ENCODE assay signal across 9 mouse cellular contexts in genomic region chr15:98977759-98978408, GRCm38 (mm10). TPM values are rescaled to one million over a fixed set of nuclear protein-coding genes. Genes with fewer than 3 reads are reported as not detected.
DNase-seq lines count a peak whose midpoint lies in the region; ATAC-seq lines count a peak whose summit lies in the region.
"Had no signal": no experiment of that assay in that cellular context is flagged by ENCODE, and none has a peak within 500 bp of the region (broad histone marks: within the 10 kb centered on the region; RNA-seq: fewer than 3 reads in every experiment).

No protein-coding gene starts in this region.

- ATAC-seq in neural tube, embryonic 11.5 days (ENCODE audit: insufficient read depth, low FRiP score, low TSS enrichment) = no peak
- no peak for ATAC-seq in embryonic facial prominence, embryonic 11.5 days (replicated peaks; ENCODE audit: insufficient number of reproducible peaks, low FRiP score, low TSS enrichment, low read depth)
- no peak for ATAC-seq in heart, embryonic 12.5 days (ENCODE audit: insufficient number of reproducible peaks, low FRiP score)
- ATAC-seq in kidney, embryonic 16.5 days (ENCODE audit: low FRiP score, low TSS enrichment) = peak; percentile 39; the same call in 1 of the 2 replicates
- ATAC-seq in midbrain, embryonic 12.5 days (ENCODE audit: low FRiP score, low read depth) = peak; percentile 70

- H3K27ac ChIP-seq in neural tube, embryonic 11.5 days (ENCODE audit: low read depth, low read length) = peak overlapping the region; percentile 64; the same call in 1 of the 2 replicates
- peak overlapping the region; percentile 44; the same call in 1 of the 2 replicates for H3K27ac ChIP-seq in embryonic facial prominence, embryonic 11.5 days (replicated peaks; ENCODE audit: low read depth, low read length)
- peak overlapping the region; percentile 45; the same call in 1 of the 2 replicates for H3K27ac ChIP-seq in heart, embryonic 12.5 days (ENCODE audit: poor library complexity, severe bottlenecking)
- H3K27ac ChIP-seq in kidney, embryonic 16.5 days (ENCODE audit: low read length) = peak overlapping the region; percentile 60
- peak overlapping the region; percentile 91 for H3K27ac ChIP-seq in midbrain, embryonic 12.5 days (replicated peaks)
- H3K27ac ChIP-seq: liver, embryonic 15.5 days had no signal

- no peaks in the 10 kb centered on the region for H3K36me3 ChIP-seq in neural tube, embryonic 11.5 days (ENCODE audit: control insufficient read depth, insufficient read depth, low read length)
- H3K36me3 ChIP-seq in embryonic facial prominence, embryonic 11.5 days (replicated peaks; ENCODE audit: control insufficient read depth, insufficient read depth, low read depth, low read length) = no peaks in the 10 kb centered on the region
- H3K36me3 ChIP-seq in heart, embryonic 12.5 days = no peaks in the 10 kb centered on the region
- H3K36me3 ChIP-seq in kidney, embryonic 16.5 days (ENCODE audit: insufficient read depth, low read length) = no peaks in the 10 kb centered on the region
- H3K36me3 ChIP-seq in midbrain, embryonic 12.5 days = no peaks in the 10 kb centered on the region
- H3K36me3 ChIP-seq: liver, embryonic 15.5 days had no signal

- H3K27me3 ChIP-seq in neural tube, embryonic 11.5 days (ENCODE audit: control insufficient read depth, insufficient read depth, low read length) = no peaks in the 10 kb centered on the region
- no peaks in the 10 kb centered on the region for H3K27me3 ChIP-seq in embryonic facial prominence, embryonic 11.5 days (ENCODE audit: control insufficient read depth, insufficient read depth, low read length)
- no peaks in the 10 kb centered on the region for H3K27me3 ChIP-seq in heart, embryonic 12.5 days (replicated peaks)
- H3K27me3 ChIP-seq in kidney, embryonic 16.5 days (ENCODE audit: insufficient read depth, low read length) = no peaks in the 10 kb centered on the region
- H3K27me3 ChIP-seq in midbrain, embryonic 12.5 days = no peaks in the 10 kb centered on the region

- H3K4me1 ChIP-seq in neural tube, embryonic 11.5 days (ENCODE audit: control insufficient read depth, insufficient read depth, low read length) = peaks cover 28% of the 10 kb centered on the region
- peaks cover 7% of the 10 kb centered on the region for H3K4me1 ChIP-seq in embryonic facial prominence, embryonic 11.5 days (ENCODE audit: control insufficient read depth, insufficient read depth, low read length)
- peaks cover 25% of the 10 kb centered on the region for H3K4me1 ChIP-seq in heart, embryonic 12.5 days (replicated peaks)
- peaks cover 25% of the 10 kb centered on the region for H3K4me1 ChIP-seq in kidney, embryonic 16.5 days (ENCODE audit: insufficient read depth, low read length)
- peaks cover 48% of the 10 kb centered on the region for H3K4me1 ChIP-seq in midbrain, embryonic 12.5 days
- H3K4me1 ChIP-seq: liver, embryonic 15.5 days had no signal

- peak overlapping the region; percentile 39 for H3K9ac ChIP-seq in neural tube, embryonic 11.5 days (ENCODE audit: low read length)
- H3K9ac ChIP-seq in embryonic facial prominence, embryonic 11.5 days (replicated peaks; ENCODE audit: low read length) = no peak overlapping the region; the same call in 1 of the 2 replicates
- no peak overlapping the region for H3K9ac ChIP-seq in heart, embryonic 12.5 days
- H3K9ac ChIP-seq in kidney, embryonic 16.5 days (replicated peaks; ENCODE audit: low read length) = peak overlapping the region; percentile 46
- peak overlapping the region; percentile 29; the same call in 1 of the 2 replicates for H3K9ac ChIP-seq in midbrain, embryonic 12.5 days (replicated peaks)
- H3K9ac ChIP-seq: liver, embryonic 15.5 days had no signal

- peak; percentile 72 for DNase-seq in neural tube, embryonic 11.5 days (ENCODE audit: low spot score)
- no peak for DNase-seq in neural tube, embryonic 10.5 days (ENCODE audit: extremely low spot score, low spot score)
- DNase-seq in embryonic facial prominence, embryonic 11.5 days (ENCODE audit: low spot score) = peak; percentile 51
- DNase-seq in testis, postnatal 14 days (ENCODE audit: low spot score) = peak; percentile 85
- DNase-seq in natural killer cell, adult 2 months (ENCODE audit: low spot score in 2 of 2) = no peak

- H3K9me3 ChIP-seq in neural tube, embryonic 11.5 days (ENCODE audit: control insufficient read depth, low read length) = no peaks in the 10 kb centered on the region
- no peaks in the 10 kb centered on the region for H3K9me3 ChIP-seq in embryonic facial prominence, embryonic 11.5 days (replicated peaks; ENCODE audit: control insufficient read depth, low read length)
- no peaks in the 10 kb centered on the region for H3K9me3 ChIP-seq in heart, embryonic 12.5 days (replicated peaks)
- no peaks in the 10 kb centered on the region for H3K9me3 ChIP-seq in kidney, embryonic 16.5 days (ENCODE audit: low read length)
- H3K9me3 ChIP-seq in midbrain, embryonic 12.5 days = no peaks in the 10 kb centered on the region
- H3K9me3 ChIP-seq: liver, embryonic 15.5 days had no signal

- peak overlapping the region; percentile 19; the same call in 1 of the 2 replicates for H3K4me2 ChIP-seq in neural tube, embryonic 11.5 days (ENCODE audit: low read depth)
- no peak overlapping the region for H3K4me2 ChIP-seq in embryonic facial prominence, embryonic 11.5 days (ENCODE audit: low read depth, low read length)
- H3K4me2 ChIP-seq in heart, embryonic 12.5 days = peak overlapping the region; percentile 17; the same call in 1 of the 2 replicates
- H3K4me2 ChIP-seq in kidney, embryonic 16.5 days (replicated peaks; ENCODE audit: low read depth, low read length) = peak overlapping the region; percentile 32
- peak overlapping the region; percentile 46 for H3K4me2 ChIP-seq in midbrain, embryonic 12.5 days (replicated peaks)
- H3K4me2 ChIP-seq: liver, embryonic 15.5 days had no signal

- 64% methylated on average over 14 of the region's 14 CpGs for WGBS in neural tube, embryonic 11.5 days
- WGBS in embryonic facial prominence, embryonic 11.5 days = 64% methylated on average over 14 of the region's 14 CpGs
- WGBS in heart, embryonic 12.5 days = 63% methylated on average over 14 of the region's 14 CpGs
- 55% methylated on average over 14 of the region's 14 CpGs for WGBS in kidney, embryonic 16.5 days
- 51% methylated on average over 14 of the region's 14 CpGs for WGBS in midbrain, embryonic 12.5 days

- H3K4me3 ChIP-seq in neural tube, embryonic 11.5 days (ENCODE audit: low read depth, low read length) = no peak overlapping the region
- H3K4me3 ChIP-seq in embryonic facial prominence, embryonic 11.5 days (ENCODE audit: low read depth, low read length) = no peak overlapping the region
- H3K4me3 ChIP-seq in heart, embryonic 12.5 days = no peak overlapping the region
- no peak overlapping the region for H3K4me3 ChIP-seq in kidney, embryonic 16.5 days (ENCODE audit: low read length)
- peak overlapping the region; percentile 9; the same call in 1 of the 2 replicates for H3K4me3 ChIP-seq in midbrain, embryonic 12.5 days
- H3K4me3 ChIP-seq: liver, embryonic 15.5 days had no signal

RNA-seq across cellular contexts. Expression of gene Tuba1a, which starts 24.4 kb away (rescaled TPM):
- 8,277 and 8,733 TPM in 2 replicates for polyA plus RNA-seq in neural tube, embryonic 11.5 days (2014; fragmentation: Nextera tagmentation; extraction: Ambion mirVana)
- 3,177 and 3,658 TPM in 2 replicates for polyA plus RNA-seq in embryonic facial prominence, embryonic 11.5 days (2014; fragmentation: Nextera tagmentation; extraction: Ambion mirVana)
- 1,110 and 1,118 TPM in 2 replicates for polyA plus RNA-seq in heart, embryonic 12.5 days (2016; fragmentation: Nextera tagmentation; extraction: Ambion mirVana)
- 925 and 946 TPM in 2 replicates for polyA plus RNA-seq in kidney, embryonic 16.5 days (2015; fragmentation: Nextera tagmentation; extraction: Ambion mirVana)
- 9,394 and 9,642 TPM in 2 replicates for polyA plus RNA-seq in midbrain, embryonic 12.5 days (2016; fragmentation: Nextera tagmentation; extraction: Ambion mirVana)

RNA-seq across cellular contexts. Expression of gene Gm49450, which starts 24.5 kb away (rescaled TPM):
- not detected in 2 replicates for polyA plus RNA-seq in neural tube, embryonic 11.5 days (2014; fragmentation: Nextera tagmentation; extraction: Ambion mirVana)
- polyA plus RNA-seq in embryonic facial prominence, embryonic 11.5 days (2014; fragmentation: Nextera tagmentation; extraction: Ambion mirVana) = not detected in 2 replicates
- not detected in 2 replicates for polyA plus RNA-seq in heart, embryonic 12.5 days (2016; fragmentation: Nextera tagmentation; extraction: Ambion mirVana)
- not detected in 2 replicates for polyA plus RNA-seq in kidney, embryonic 16.5 days (2015; fragmentation: Nextera tagmentation; extraction: Ambion mirVana)
- polyA plus RNA-seq in midbrain, embryonic 12.5 days (2016; fragmentation: Nextera tagmentation; extraction: Ambion mirVana) = not detected in 2 replicates
- polyA plus RNA-seq: liver, embryonic 15.5 days had no signal

RNA-seq across cellular contexts. Expression of gene Tuba1b, which starts 43.5 kb away (rescaled TPM):
- polyA plus RNA-seq in neural tube, embryonic 11.5 days (2014; fragmentation: Nextera tagmentation; extraction: Ambion mirVana) = 1,967 and 2,051 TPM in 2 replicates
- polyA plus RNA-seq in embryonic facial prominence, embryonic 11.5 days (2014; fragmentation: Nextera tagmentation; extraction: Ambion mirVana) = 2,291 and 2,381 TPM in 2 replicates
- polyA plus RNA-seq in heart, embryonic 12.5 days (2016; fragmentation: Nextera tagmentation; extraction: Ambion mirVana) = 1,481 and 1,517 TPM in 2 replicates
- polyA plus RNA-seq in kidney, embryonic 16.5 days (2015; fragmentation: Nextera tagmentation; extraction: Ambion mirVana) = 1,826 and 1,900 TPM in 2 replicates
- polyA plus RNA-seq in midbrain, embryonic 12.5 days (2016; fragmentation: Nextera tagmentation; extraction: Ambion mirVana) = 1,566 and 1,635 TPM in 2 replicates

RNA-seq across cellular contexts. Expression of gene Tuba1c, which starts 51.8 kb away (rescaled TPM):
- 109 and 112 TPM in 2 replicates for polyA plus RNA-seq in neural tube, embryonic 11.5 days (2014; fragmentation: Nextera tagmentation; extraction: Ambion mirVana)
- polyA plus RNA-seq in embryonic facial prominence, embryonic 11.5 days (2014; fragmentation: Nextera tagmentation; extraction: Ambion mirVana) = 132 and 138 TPM in 2 replicates
- polyA plus RNA-seq in heart, embryonic 12.5 days (2016; fragmentation: Nextera tagmentation; extraction: Ambion mirVana) = 135 and 139 TPM in 2 replicates
- 213 and 219 TPM in 2 replicates for polyA plus RNA-seq in kidney, embryonic 16.5 days (2015; fragmentation: Nextera tagmentation; extraction: Ambion mirVana)
- polyA plus RNA-seq in midbrain, embryonic 12.5 days (2016; fragmentation: Nextera tagmentation; extraction: Ambion mirVana) = 73.7 and 79.3 TPM in 2 replicates

RNA-seq across cellular contexts. Expression of gene Lmbr1l, which starts 59.9 kb away (rescaled TPM):
- 7.1 and 8.9 TPM in 2 replicates for polyA plus RNA-seq in neural tube, embryonic 11.5 days (2014; fragmentation: Nextera tagmentation; extraction: Ambion mirVana)
- 3.9 and 7.1 TPM in 2 replicates for polyA plus RNA-seq in embryonic facial prominence, embryonic 11.5 days (2014; fragmentation: Nextera tagmentation; extraction: Ambion mirVana)
- 16.9 and 17.2 TPM in 2 replicates for polyA plus RNA-seq in heart, embryonic 12.5 days (2016; fragmentation: Nextera tagmentation; extraction: Ambion mirVana)
- 17.6 and 18.9 TPM in 2 replicates for polyA plus RNA-seq in kidney, embryonic 16.5 days (2015; fragmentation: Nextera tagmentation; extraction: Ambion mirVana)
- polyA plus RNA-seq in midbrain, embryonic 12.5 days (2016; fragmentation: Nextera tagmentation; extraction: Ambion mirVana) = 37.1 and 40.7 TPM in 2 replicates

Comparison
In these comparisons a context has a peak if more than half of its experiments do, and no peak if none do; other contexts are left out.
1. DNase-seq: peak in neural tube, embryonic 11.5 days (single experiment), embryonic facial prominence, embryonic 11.5 days (single experiment) and testis, postnatal 14 days (single experiment); none in neural tube, embryonic 10.5 days (single experiment) and natural killer cell, adult 2 months (0 of 2).
2. ATAC-seq: peak in kidney, embryonic 16.5 days (single experiment) and midbrain, embryonic 12.5 days (single experiment); none in neural tube, embryonic 11.5 days (single experiment), embryonic facial prominence, embryonic 11.5 days (single experiment) and heart, embryonic 12.5 days (single experiment).
3. H3K9ac ChIP-seq: peak in neural tube, embryonic 11.5 days (single experiment), kidney, embryonic 16.5 days (single experiment) and midbrain, embryonic 12.5 days (single experiment); none in embryonic facial prominence, embryonic 11.5 days (single experiment) and heart, embryonic 12.5 days (single experiment).
4. Peak in every context shown above with its lines, with median percentiles within 50 percentile points of each other: H3K27ac ChIP-seq.